Mouse (Mus musculus) left cerebral cortex, adult 18-20 months (tissue): ENCODE data around the gene B830017H08Rik. TPM values are rescaled to one million over a fixed set of nuclear protein-coding genes. Genes with fewer than 3 reads are reported as not detected.

ENCODE experiments used
- DNase-seq, 2 experiments: peaks; one replicate each; pipeline ENCODE4 v3.0.0; 2021 to 2022; ENCODE audit warnings: low spot score in 2 of 2, mixed read lengths in 1 of 2
- total RNA-seq, 2 experiments: library from RNA; stranded (reverse); gene quantifications; 2 replicates each; pipeline ENCODE4 v1.2.3; 2021

Gene B830017H08Rik
- total RNA-seq, 2 experiments from 2014 or later, result 2.9 to 3.6 TPM

GRCm38 (mm10) chr16:17848431-17848830, 15.5 kb downstream of the B830017H08Rik start:
- no peak for DNase-seq

- peak; percentile 42 to 66 for DNase-seq
Measured at GRCm38 (mm10) chr16:17848928-17849327, 16.0 kb downstream of the B830017H08Rik start.

GRCm38 (mm10) chr16:17849486-17849885, 16.6 kb downstream of the B830017H08Rik start:
- no peak for DNase-seq

GRCm38 (mm10) chr16:17851331-17851730, 18.4 kb downstream of the B830017H08Rik start:
- DNase-seq, result no peak

GRCm38 (mm10) chr16:17851860-17852259, 18.9 kb downstream of the B830017H08Rik start:
- DNase-seq, result no peak

- no peak for DNase-seq
Measured at GRCm38 (mm10) chr16:17853263-17853662, 20.3 kb downstream of the B830017H08Rik start.

- no peak for DNase-seq
Measured at GRCm38 (mm10) chr16:17857157-17857556, 24.2 kb downstream of the B830017H08Rik start.

- DNase-seq, result no peak
Measured at GRCm38 (mm10) chr16:17858592-17858991, 25.7 kb downstream of the B830017H08Rik start.

GRCm38 (mm10) chr16:17865293-17865692, 32.4 kb downstream of the B830017H08Rik start:
- no peak for DNase-seq

- DNase-seq, result no peak
Measured at GRCm38 (mm10) chr16:17865770-17866169, 32.8 kb downstream of the B830017H08Rik start.

GRCm38 (mm10) chr16:17871248-17871647, 38.3 kb downstream of the B830017H08Rik start:
- DNase-seq, result no peak

GRCm38 (mm10) chr16:17872995-17873394, 40.1 kb downstream of the B830017H08Rik start:
- DNase-seq, result no peak

- DNase-seq, result no peak
Measured at GRCm38 (mm10) chr16:17875174-17875573, 42.3 kb downstream of the B830017H08Rik start.

- DNase-seq, result no peak
Measured at GRCm38 (mm10) chr16:17876096-17876495, 43.2 kb downstream of the B830017H08Rik start.

- peak in 1 of 2 experiments; percentile 40 for DNase-seq
Measured at GRCm38 (mm10) chr16:17879571-17879970, 46.6 kb downstream of the B830017H08Rik start.

GRCm38 (mm10) chr16:17882196-17882595, 49.3 kb downstream of the B830017H08Rik start:
- DNase-seq, result no peak

GRCm38 (mm10) chr16:17884116-17884515, 51.2 kb downstream of the B830017H08Rik start:
- DNase-seq, result no peak

Other genes starting within 250 kb of the B830017H08Rik start
- 10 to 100 TPM; 75.5 to 82.0 TPM for gene Slc7a4, start 249.9 kb upstream of the B830017H08Rik start, total RNA-seq
- 10 to 100 TPM; 68.2 to 72.7 TPM for gene Smpd4, start 213.8 kb upstream of the B830017H08Rik start, total RNA-seq
- 10 to 100 TPM; 24.0 to 32.4 TPM for gene Ccdc74a, start 186.7 kb upstream of the B830017H08Rik start, total RNA-seq
- 10 to 100 TPM; 68.3 to 71.6 TPM for gene Med15, start 100.2 kb upstream of the B830017H08Rik start, total RNA-seq
- gene Klhl22, start 73.5 kb upstream of the B830017H08Rik start, total RNA-seq, result 100 to 1,000 TPM in 1 of 2 experiments, 10 to 100 TPM in 1; 96.9 to 103 TPM
- 1 to 10 TPM; 3.5 to 3.6 TPM for gene Scarf2, start 35.8 kb upstream of the B830017H08Rik start, total RNA-seq
- gene Car15, start 5.2 kb downstream of the B830017H08Rik start, total RNA-seq, result 1 to 10 TPM; 8.9 to 9.1 TPM
- gene Gm20518, start 58.5 kb downstream of the B830017H08Rik start, total RNA-seq, result 1 to 10 TPM; 1.0 to 2.6 TPM
- gene Tssk1, start 61.1 kb downstream of the B830017H08Rik start, total RNA-seq, result not detected
- 100 to 1,000 TPM in 1 of 2 experiments, 10 to 100 TPM in 1; 99.4 to 102 TPM for gene Dgcr2, start 65.4 kb downstream of the B830017H08Rik start, total RNA-seq
- gene Tssk2, start 65.5 kb downstream of the B830017H08Rik start, total RNA-seq, result not detected
- gene Ess2, start 78.2 kb downstream of the B830017H08Rik start, total RNA-seq, result 10 to 100 TPM; 30.1 to 33.4 TPM
- not detected for gene Gsc2, start 81.9 kb downstream of the B830017H08Rik start, total RNA-seq
- gene Slc25a1, start 95.1 kb downstream of the B830017H08Rik start, total RNA-seq, result 10 to 100 TPM; 39.9 to 41.8 TPM
- under 1 TPM in 1 of 2 experiments, not detected in 1; 0.51 TPM for gene Vpreb2, start 147.3 kb downstream of the B830017H08Rik start, total RNA-seq
- 10 to 100 TPM; 90.4 to 92.7 TPM for gene Dgcr6, start 219.7 kb downstream of the B830017H08Rik start, total RNA-seq